Mouse (Mus musculus) heart, adult 2 months (tissue): Measurements from ENCODE around the gene Olfr1255. TPM values are rescaled to one million over a fixed set of nuclear protein-coding genes. Genes with fewer than 3 reads are reported as not detected.

Experiments
- DNase-seq, 2 experiments: peaks; one replicate each; pipeline ENCODE4 v3.0.0; 2021
- H3K27ac ChIP-seq: fragments of 200-600 bp; 2 replicates; pipeline ENCODE4 v1.8.1; 2022
- H3K27me3 ChIP-seq: fragments of 200-500 bp; 2 replicates; pipeline ENCODE4 v1.6.1; 2012; ENCODE audit warnings: mild to moderate bottlenecking, low read length, inconsistent platforms, mixed read lengths; ENCODE audit not compliant: control insufficient read depth, insufficient read depth
- H3K36me3 ChIP-seq: fragments of 200-500 bp; 2 replicates; pipeline ENCODE4 v1.6.1; 2012; ENCODE audit warnings: low read length, inconsistent platforms; ENCODE audit not compliant: control insufficient read depth, insufficient read depth
- H3K4me1 ChIP-seq: fragments of 200-500 bp; 2 replicates; pipeline ENCODE4 v1.6.1; 2011; ENCODE audit warnings: low read length; ENCODE audit not compliant: control insufficient read depth, insufficient read depth
- H3K4me3 ChIP-seq: fragments of 200-600 bp; 2 replicates; pipeline ENCODE4 v1.8.1; 2022
- H3K79me2 ChIP-seq: fragments of 200-500 bp; replicated peaks from 2 replicates; pipeline ENCODE4 v1.6.1; 2012; ENCODE audit warnings: mild to moderate bottlenecking, inconsistent platforms, low read length, moderate library complexity, mixed read lengths; ENCODE audit not compliant: control insufficient read depth, insufficient read depth
- H3K9ac ChIP-seq: fragments of 200-500 bp; 2 replicates; pipeline ENCODE4 v1.6.1; 2012; ENCODE audit warnings: low read depth, mild to moderate bottlenecking, control low read depth, inconsistent platforms, low read length, mixed read lengths
- CTCF ChIP-seq: fragments of 200-600 bp; IDR thresholded peaks from 2 replicates; pipeline ENCODE4 v1.8.1; 2022; ENCODE audit warnings: antibody characterized with exemption, mild to moderate bottlenecking, moderate library complexity
- EP300 ChIP-seq: fragments of 200-500 bp; IDR thresholded peaks from 2 replicates; pipeline ENCODE4 v1.6.1; 2011; ENCODE audit warnings: low read depth, low read length, control low read depth; ENCODE audit not compliant: insufficient read depth
- POLR2A ChIP-seq: fragments of 200-500 bp; IDR thresholded peaks from 2 replicates; pipeline ENCODE4 v1.6.1; 2011; ENCODE audit warnings: mild to moderate bottlenecking, low read depth, low read length, control low read depth; ENCODE audit not compliant: insufficient read depth
- WGBS: fragments of 180-500 bp; shearing (Covaris S2); methylation state at CpG from one replicate; pipeline ENCODE4 v1.1.7; 2018; 5-methylcytosine and 5-hydroxymethylcytosine counted together
- intact Hi-C: fragments of 180-260 bp; cut with DNase I; formaldehyde crosslinking; loops from one replicate; pipeline ENCODE4 v1.15.1; 2025
- polyA plus RNA-seq: library from polyadenylated mRNA; depleted of rRNA; stranded (reverse); fragments of >200 nt; gene quantifications from 2 replicates; pipeline ENCODE4 v1.2.3, GENCODE M21; 2012; rRNA removed
- total RNA-seq, 2 experiments: library from RNA; stranded (reverse); gene quantifications; 2 replicates each; pipeline ENCODE4 v1.2.3; 2021

The Olfr1255 gene
- total and polyA plus RNA-seq, 3 experiments, result not detected

GRCm38 (mm10) chr2:89848105-89848504 is 36.3 kb downstream of the Olfr1255 start, which contains the start of gene Olfr48:
Gene Olfr48, minus strand, starts transcription at chr2:89848205.
- H3K36me3 ChIP-seq, result no peaks in the 10 kb centered on the region
- TF ChIP-seq EP300 (no peak), CTCF (no peak), POLR2A (no peak)
- no peak within 1 kb of the TSS for H3K27ac ChIP-seq
- H3K79me2 ChIP-seq, result no peaks in the 10 kb centered on the region
- no peak within 1 kb of the TSS for H3K9ac ChIP-seq
- 78% methylated on average over 5 of the region's 5 CpGs for WGBS
- DNase-seq, result no peak
- no peaks in the 10 kb centered on the region for H3K4me1 ChIP-seq
- intact Hi-C loops, result no loop called here
- H3K4me3 ChIP-seq, result no peak within 1 kb of the TSS
- H3K27me3 ChIP-seq, result no peaks in the 10 kb centered on the region

- Histone ChIP-seq H3K9ac (no peak overlapping the region), H3K27me3 (no peaks in the 10 kb centered on the region), H3K4me3 (no peak overlapping the region), H3K27ac (no peak overlapping the region), H3K4me1 (no peaks in the 10 kb centered on the region), H3K79me2 (no peaks in the 10 kb centered on the region), H3K36me3 (no peaks in the 10 kb centered on the region)
- no peak for DNase-seq
- TF ChIP-seq CTCF (no peak), EP300 (no peak), POLR2A (no peak)
- WGBS, result 75% methylated on average over 1 of the region's 1 CpGs
- intact Hi-C loops, result no loop called here
Measured at GRCm38 (mm10) chr2:89849230-89849629, 37.4 kb downstream of the Olfr1255 start.

Other genes starting within 250 kb of the Olfr1255 start
- gene Olfr1245, start 233.6 kb upstream of the Olfr1255 start, total RNA-seq, result not detected
- not detected in 2 replicates for gene Olfr1245, start 233.6 kb upstream of the Olfr1255 start, polyA plus RNA-seq
- not detected for gene Olfr1246, start 218.9 kb upstream of the Olfr1255 start, total RNA-seq
- gene Olfr1246, start 218.9 kb upstream of the Olfr1255 start, polyA plus RNA-seq, result not detected in 2 replicates
- gene Olfr1247, start 197.9 kb upstream of the Olfr1255 start, total RNA-seq, result not detected
- gene Olfr1247, start 197.9 kb upstream of the Olfr1255 start, polyA plus RNA-seq, result not detected in 2 replicates
- not detected for gene Olfr1248, start 193.8 kb upstream of the Olfr1255 start, total RNA-seq
- gene Olfr1248, start 193.8 kb upstream of the Olfr1255 start, polyA plus RNA-seq, result not detected in 2 replicates
- gene Olfr1249, start 177.1 kb upstream of the Olfr1255 start, total RNA-seq, result not detected
- not detected in 2 replicates for gene Olfr1249, start 177.1 kb upstream of the Olfr1255 start, polyA plus RNA-seq
- gene Olfr1250, start 150.6 kb upstream of the Olfr1255 start, total RNA-seq, result not detected
- not detected in 2 replicates for gene Olfr1250, start 150.6 kb upstream of the Olfr1255 start, polyA plus RNA-seq
- gene Olfr1251, start 140.1 kb upstream of the Olfr1255 start, total RNA-seq, result not detected
- gene Olfr1251, start 140.1 kb upstream of the Olfr1255 start, polyA plus RNA-seq, result not detected in 2 replicates
- not detected for gene Olfr1252, start 87.0 kb upstream of the Olfr1255 start, total RNA-seq
- not detected in 2 replicates for gene Olfr1252, start 87.0 kb upstream of the Olfr1255 start, polyA plus RNA-seq
- not detected for gene Olfr1253, start 55.0 kb upstream of the Olfr1255 start, total RNA-seq
- gene Olfr1253, start 55.0 kb upstream of the Olfr1255 start, polyA plus RNA-seq, result not detected in 2 replicates
- not detected for gene Olfr1254, start 18.4 kb upstream of the Olfr1255 start, total RNA-seq
- not detected in 2 replicates for gene Olfr1254, start 18.4 kb upstream of the Olfr1255 start, polyA plus RNA-seq
- gene Olfr1256, start 29.5 kb downstream of the Olfr1255 start, total RNA-seq, result not detected
- not detected in 2 replicates for gene Olfr1256, start 29.5 kb downstream of the Olfr1255 start, polyA plus RNA-seq
- not detected for gene Olfr48, start 36.2 kb downstream of the Olfr1255 start, total RNA-seq
- gene Olfr48, start 36.2 kb downstream of the Olfr1255 start, polyA plus RNA-seq, result not detected in 2 replicates
- gene Olfr1257, start 66.4 kb downstream of the Olfr1255 start, total RNA-seq, result not detected
- not detected in 2 replicates for gene Olfr1257, start 66.4 kb downstream of the Olfr1255 start, polyA plus RNA-seq
- gene Olfr1258, start 115.3 kb downstream of the Olfr1255 start, total RNA-seq, result not detected
- not detected in 2 replicates for gene Olfr1258, start 115.3 kb downstream of the Olfr1255 start, polyA plus RNA-seq
- not detected for gene Olfr1259, start 136.6 kb downstream of the Olfr1255 start, total RNA-seq
- not detected in 2 replicates for gene Olfr1259, start 136.6 kb downstream of the Olfr1255 start, polyA plus RNA-seq
- not detected for gene Olfr1260, start 162.3 kb downstream of the Olfr1255 start, total RNA-seq
- gene Olfr1260, start 162.3 kb downstream of the Olfr1255 start, polyA plus RNA-seq, result not detected in 2 replicates
- gene Olfr1261, start 179.2 kb downstream of the Olfr1255 start, total RNA-seq, result not detected
- gene Olfr1261, start 179.2 kb downstream of the Olfr1255 start, polyA plus RNA-seq, result not detected in 2 replicates
- gene Olfr1262, start 188.1 kb downstream of the Olfr1255 start, total RNA-seq, result not detected
- not detected in 2 replicates for gene Olfr1262, start 188.1 kb downstream of the Olfr1255 start, polyA plus RNA-seq
- gene Olfr1263, start 200.1 kb downstream of the Olfr1255 start, total RNA-seq, result not detected
- gene Olfr1263, start 200.1 kb downstream of the Olfr1255 start, polyA plus RNA-seq, result not detected in 2 replicates
- gene Olfr1264, start 213.5 kb downstream of the Olfr1255 start, total RNA-seq, result not detected
- not detected in 2 replicates for gene Olfr1264, start 213.5 kb downstream of the Olfr1255 start, polyA plus RNA-seq
- gene Olfr1265, start 223.3 kb downstream of the Olfr1255 start, total RNA-seq, result not detected
- not detected in 2 replicates for gene Olfr1265, start 223.3 kb downstream of the Olfr1255 start, polyA plus RNA-seq